Mouse (Mus musculus) MEL (cell line): ENCODE measurements around the gene 1700022I11Rik. TPM values are rescaled to one million over a fixed set of nuclear protein-coding genes. Genes with fewer than 3 reads are reported as not detected.

ENCODE experiments used
- DNase-seq: peaks from one replicate; pipeline ENCODE4 v3.0.0; 2011; ENCODE audit warnings: low read depth, low spot score
- H3K27ac ChIP-seq: 2 replicates; pipeline ENCODE4 v1.5.1; 2012; ENCODE audit warnings: low read depth, mild to moderate bottlenecking, control low read depth, low read length, moderate library complexity; ENCODE audit not compliant: control insufficient read depth
- H3K27me3 ChIP-seq, 2 experiments: fragments of 150-350 bp in 1 of 2; sonication (generic) in 1 of 2; 2 replicates each; pipeline ENCODE4 v1.6.1; 2012; ENCODE audit warnings: low read length in 2 of 2, mild to moderate bottlenecking in 2 of 2, improper control_type of control experiment in 1 of 2, moderate library complexity in 1 of 2; ENCODE audit not compliant: insufficient read depth in 2 of 2, control insufficient read depth in 1 of 2
- H3K36me3 ChIP-seq, 2 experiments: 2 replicates each; pipeline ENCODE4 v1.6.1; 2012 to 2014; ENCODE audit warnings: low read length in 2 of 2, improper control_type of control experiment in 1 of 2, inconsistent platforms in 1 of 2, mild to moderate bottlenecking in 1 of 2; ENCODE audit not compliant: insufficient read depth in 2 of 2, control insufficient read depth in 1 of 2
- H3K4me1 ChIP-seq, 2 experiments: fragments of 150-350 bp in 1 of 2; sonication (generic) in 1 of 2; 2 replicates each; pipeline ENCODE4 v1.6.1; 2012; ENCODE audit warnings: low read length in 2 of 2, improper control_type of control experiment in 1 of 2, mild to moderate bottlenecking in 1 of 2; ENCODE audit not compliant: insufficient read depth in 2 of 2, control insufficient read depth in 1 of 2
- H3K4me3 ChIP-seq, 2 experiments: fragments of 150-350 bp in 1 of 2; sonication (generic) in 1 of 2; 2 replicates each; pipeline ENCODE4 v1.5.1; 2012; ENCODE audit warnings: low read depth in 2 of 2, low read length in 2 of 2, mild to moderate bottlenecking in 2 of 2, moderate library complexity in 2 of 2, control low read depth in 1 of 2, improper control_type of control experiment in 1 of 2; ENCODE audit not compliant: control insufficient read depth in 1 of 2, insufficient read depth in 1 of 2
- H3K79me2 ChIP-seq: 2 replicates; pipeline ENCODE4 v1.6.1; 2012; ENCODE audit warnings: mild to moderate bottlenecking, low read length, moderate library complexity; ENCODE audit not compliant: control insufficient read depth, poor library complexity, insufficient read depth
- H3K9ac ChIP-seq: 2 replicates; pipeline ENCODE4 v1.6.1; 2012; ENCODE audit warnings: low read depth, mild to moderate bottlenecking, control low read depth, low read length, moderate library complexity; ENCODE audit not compliant: control insufficient read depth, poor library complexity, severe bottlenecking
- H3K9me3 ChIP-seq: fragments of 150-350 bp; sonication (generic); replicated peaks from 2 replicates; pipeline ENCODE4 v1.6.1; 2012; ENCODE audit warnings: mild to moderate bottlenecking, low read length, improper control_type of control experiment, moderate library complexity; ENCODE audit not compliant: insufficient read depth
- BHLHE40 ChIP-seq: IDR thresholded peaks from 2 replicates; pipeline ENCODE4 v1.6.1; 2012; ENCODE audit warnings: low read depth, mild to moderate bottlenecking, inconsistent platforms, low read length, improper control_type of control experiment, borderline replicate concordance
- CHD1 ChIP-seq: IDR thresholded peaks from 2 replicates; pipeline ENCODE4 v1.6.1; 2012; ENCODE audit warnings: low read depth, mild to moderate bottlenecking, inconsistent platforms, low read length, improper control_type of control experiment
- CHD2 ChIP-seq: IDR thresholded peaks from 2 replicates; pipeline ENCODE4 v1.6.1; 2011; ENCODE audit warnings: low read length, improper control_type of control experiment
- CTCF ChIP-seq, 3 experiments: IDR thresholded peaks in 2 of 3; conservative IDR thresholded peaks in 1 of 3; 2 replicates each; pipeline ENCODE4 v1.5.1; 2011 to 2012; ENCODE audit warnings: low read length in 3 of 3, low read depth in 2 of 3, mild to moderate bottlenecking in 2 of 3, improper control_type of control experiment in 1 of 3, inconsistent platforms in 1 of 3, mixed read lengths in 1 of 3, moderate library complexity in 1 of 3; ENCODE audit not compliant: control insufficient read depth in 1 of 3, insufficient read depth in 1 of 3, poor library complexity in 1 of 3, severe bottlenecking in 1 of 3
- ELF1 ChIP-seq: IDR thresholded peaks from 2 replicates; pipeline ENCODE4 v1.6.1; 2014; ENCODE audit warnings: low read depth, mild to moderate bottlenecking, inconsistent platforms, low read length, improper control_type of control experiment, moderate library complexity
- EP300 ChIP-seq, 2 experiments: IDR thresholded peaks; 2 replicates each; pipeline ENCODE4 v1.6.1; 2011; ENCODE audit warnings: improper control_type of control experiment in 2 of 2, low read length in 2 of 2, low read depth in 1 of 2, mild to moderate bottlenecking in 1 of 2
- ETS1 ChIP-seq: IDR thresholded peaks from 2 replicates; pipeline ENCODE4 v1.6.1; 2012; ENCODE audit warnings: low read depth, mild to moderate bottlenecking, inconsistent platforms, low read length, improper control_type of control experiment, moderate library complexity
- GABPA ChIP-seq: IDR thresholded peaks from 2 replicates; pipeline ENCODE4 v1.6.1; 2012; ENCODE audit warnings: low read depth, mild to moderate bottlenecking, inconsistent platforms, low read length, improper control_type of control experiment, moderate library complexity
- HCFC1 ChIP-seq: IDR thresholded peaks from 2 replicates; pipeline ENCODE4 v1.6.1; 2012; ENCODE audit warnings: low read depth, mild to moderate bottlenecking, inconsistent platforms, low read length, improper control_type of control experiment, moderate library complexity
- JUND ChIP-seq: IDR thresholded peaks from 2 replicates; pipeline ENCODE4 v1.6.1; 2011; ENCODE audit warnings: low read depth, mild to moderate bottlenecking, improper control_type of control experiment, low read length
- KAT2A ChIP-seq: conservative IDR thresholded peaks from 2 replicates; pipeline ENCODE4 v1.6.1; 2012; ENCODE audit warnings: low read depth, low read length, improper control_type of control experiment, inconsistent platforms
- MAFK ChIP-seq: IDR thresholded peaks from 2 replicates; pipeline ENCODE4 v1.6.1; 2011; ENCODE audit warnings: low read depth, mild to moderate bottlenecking, low read length, improper control_type of control experiment, borderline replicate concordance
- MAX ChIP-seq: IDR thresholded peaks from 2 replicates; pipeline ENCODE4 v1.6.1; 2011; ENCODE audit warnings: low read length, improper control_type of control experiment
- MEF2A ChIP-seq: IDR thresholded peaks from 2 replicates; pipeline ENCODE4 v1.6.1; 2014; ENCODE audit warnings: low read depth, mild to moderate bottlenecking, inconsistent platforms, low read length, improper control_type of control experiment; ENCODE audit not compliant: poor library complexity, insufficient replicate concordance, severe bottlenecking; ENCODE audit errors: extremely low read depth
- MXI1 ChIP-seq: IDR thresholded peaks from 2 replicates; pipeline ENCODE4 v1.6.1; 2011; ENCODE audit warnings: mild to moderate bottlenecking, low read depth, low read length, improper control_type of control experiment
- MYB ChIP-seq: IDR thresholded peaks from 2 replicates; pipeline ENCODE4 v1.6.1; 2011; ENCODE audit warnings: mild to moderate bottlenecking, low read depth, low read length, improper control_type of control experiment
- MYC ChIP-seq: IDR thresholded peaks from 2 replicates; pipeline ENCODE4 v1.6.1; 2011; ENCODE audit warnings: low read depth, mild to moderate bottlenecking, low read length, improper control_type of control experiment, moderate library complexity
- NELFE ChIP-seq: IDR thresholded peaks from 2 replicates; pipeline ENCODE4 v1.6.1; 2011; ENCODE audit warnings: low read depth, low read length, improper control_type of control experiment
- POLR2A ChIP-seq, 2 experiments: IDR thresholded peaks; 2 replicates each; pipeline ENCODE4 v1.6.1; 2011 to 2012; ENCODE audit warnings: low read length in 2 of 2, mild to moderate bottlenecking in 2 of 2, control low read depth in 1 of 2, improper control_type of control experiment in 1 of 2, low read depth in 1 of 2, moderate library complexity in 1 of 2; ENCODE audit not compliant: control insufficient read depth in 1 of 2, insufficient read depth in 1 of 2, poor library complexity in 1 of 2
- POLR2AphosphoS2 ChIP-seq: IDR thresholded peaks from 2 replicates; pipeline ENCODE4 v1.6.1; 2011; ENCODE audit warnings: low read length, improper control_type of control experiment
- RAD21 ChIP-seq: IDR thresholded peaks from 2 replicates; pipeline ENCODE4 v1.6.1; 2011; ENCODE audit warnings: mild to moderate bottlenecking, low read depth, low read length, improper control_type of control experiment
- RCOR1 ChIP-seq: IDR thresholded peaks from 2 replicates; pipeline ENCODE4 v1.6.1; 2012; ENCODE audit warnings: low read depth, mild to moderate bottlenecking, inconsistent platforms, low read length, improper control_type of control experiment
- SIN3A ChIP-seq: IDR thresholded peaks from 2 replicates; pipeline ENCODE4 v1.6.1; 2012; ENCODE audit warnings: low read length, improper control_type of control experiment, inconsistent platforms
- SMC3 ChIP-seq: IDR thresholded peaks from 2 replicates; pipeline ENCODE4 v1.6.1; 2011; ENCODE audit warnings: low read depth, low read length, improper control_type of control experiment
- TAL1 ChIP-seq: IDR thresholded peaks from 2 replicates; pipeline ENCODE4 v1.6.1; 2012; ENCODE audit warnings: mild to moderate bottlenecking, inconsistent platforms, low read length, moderate library complexity, mixed read lengths
- TBP ChIP-seq: IDR thresholded peaks from 2 replicates; pipeline ENCODE4 v1.8.0; 2011; ENCODE audit warnings: low read depth, low read length, improper control_type of control experiment
- UBTF ChIP-seq: IDR thresholded peaks from 2 replicates; pipeline ENCODE4 v1.6.1; 2012; ENCODE audit warnings: low read depth, mild to moderate bottlenecking, inconsistent platforms, low read length, improper control_type of control experiment, moderate library complexity, borderline replicate concordance; ENCODE audit not compliant: insufficient read depth
- USF1 ChIP-seq: IDR thresholded peaks from 2 replicates; pipeline ENCODE4 v1.6.1; 2014; ENCODE audit warnings: low read depth, mild to moderate bottlenecking, inconsistent platforms, low read length, improper control_type of control experiment, moderate library complexity
- USF2 ChIP-seq, 2 experiments: IDR thresholded peaks; 2 replicates each; pipeline ENCODE4 v1.6.1; 2011 to 2012; ENCODE audit warnings: improper control_type of control experiment in 2 of 2, low read length in 2 of 2, borderline replicate concordance in 1 of 2, inconsistent platforms in 1 of 2, low read depth in 1 of 2, mild to moderate bottlenecking in 1 of 2; ENCODE audit not compliant: insufficient read depth in 1 of 2
- ZC3H11A ChIP-seq: IDR thresholded peaks from 2 replicates; pipeline ENCODE4 v1.6.1; 2012; ENCODE audit warnings: low read depth, mild to moderate bottlenecking, inconsistent platforms, low read length, improper control_type of control experiment
- ZKSCAN1 ChIP-seq: IDR thresholded peaks from 2 replicates; pipeline ENCODE4 v1.6.1; 2012; ENCODE audit warnings: low read depth, mild to moderate bottlenecking, inconsistent platforms, low read length, improper control_type of control experiment, moderate library complexity
- ZMIZ1 ChIP-seq: IDR thresholded peaks from 2 replicates; pipeline ENCODE4 v1.6.1; 2012; ENCODE audit warnings: low read depth, mild to moderate bottlenecking, inconsistent platforms, low read length, improper control_type of control experiment, moderate library complexity
- polyA plus RNA-seq, 2 experiments: library from polyadenylated mRNA; stranded (reverse) in 1 of 2; unstranded in 1 of 2; fragments of >175 nt in 1 of 2; fragments of >200 nt in 1 of 2; gene quantifications; 2 replicates each; pipeline versions ENCODE4 v1.2.1 to v1.2.4; 2012; ENCODE audit warnings: low replicate concordance in 2 of 2, low read depth in 1 of 2; ENCODE audit not compliant: insufficient read length in 2 of 2, insufficient read depth in 1 of 2, missing spikeins in 1 of 2
- total RNA-seq: library from RNA; depleted of rRNA; stranded (reverse); fragments of 300-350 nt; gene quantifications from 2 replicates; pipeline ENCODE4 v1.2.3, GENCODE M21; 2012

1700022I11Rik gene
- total and polyA plus RNA-seq, 3 experiments: 0.39 to 0.54 TPM; not detected in 1

- H3K9ac ChIP-seq: no peak overlapping the region
- no peaks in the 10 kb centered on the region for H3K27me3 ChIP-seq
- no peak for DNase-seq
- peaks cover under 1% of the 10 kb centered on the region for H3K79me2 ChIP-seq
- no peaks in the 10 kb centered on the region for H3K9me3 ChIP-seq
- no peak overlapping the region for H3K27ac ChIP-seq
- TF ChIP-seq EP300 (IDR thresholded peaks at IDR 0.05; ENCODE audit: low read depth in 1 of 2, low read length in 2 of 2): no peak
- no peak overlapping the region for H3K4me3 ChIP-seq
- peaks cover 0 to 8% of the 10 kb centered on the region in 2 experiments; a peak in 2 of 4 replicates for H3K36me3 ChIP-seq
- H3K4me1 ChIP-seq: peaks cover 5 to 7% of the 10 kb centered on the region in 2 experiments; a peak in 3 of 4 replicates
These were observed 35.5 kb downstream of the 1700022I11Rik start for GRCm38 (mm10) chr4:43004951-43005350.

GRCm38 (mm10) chr4:43005765-43006164 lies 36.4 kb downstream of the 1700022I11Rik start:
- H3K4me1 ChIP-seq: peaks cover 5 to 7% of the 10 kb centered on the region in 2 experiments; a peak in 3 of 4 replicates
- H3K79me2 ChIP-seq: peaks cover 1% of the 10 kb centered on the region; the same call in 1 of the 2 replicates
- no peak overlapping the region for H3K9ac ChIP-seq
- peak; percentile 82 for DNase-seq
- H3K27ac ChIP-seq: no peak overlapping the region
- H3K4me3 ChIP-seq: no peak overlapping the region
- H3K9me3 ChIP-seq: no peaks in the 10 kb centered on the region
- peaks cover 0 to 7% of the 10 kb centered on the region in 2 experiments; a peak in 2 of 4 replicates for H3K36me3 ChIP-seq
- H3K27me3 ChIP-seq: no peaks in the 10 kb centered on the region
- TF ChIP-seq USF1 (no peak), ETS1 (no peak), UBTF (no peak), HCFC1 (peak; percentile 71), JUND (no peak), TBP (0 out of 2 replicates have a peak, but pooled peaks have one; percentile 35), MYC (0 out of 2 replicates have a peak, but pooled peaks have one; percentile 49), POLR2A (IDR thresholded peaks at IDR 0.05; ENCODE audit: control insufficient read depth in 1 of 2, insufficient read depth in 1 of 2, low read depth in 1 of 2, low read length in 2 of 2, poor library complexity in 1 of 2) (no peak), SMC3 (peak; percentile 59), ELF1 (no peak), MYB (no peak), POLR2AphosphoS2 (no peak), RAD21 (peak; percentile 65), USF2 (IDR thresholded peaks at IDR 0.05; ENCODE audit: borderline replicate concordance in 1 of 2, insufficient read depth in 1 of 2, low read depth in 1 of 2, low read length in 2 of 2) (no peak), ZMIZ1 (no peak), KAT2A (no peak), CTCF (IDR thresholded peaks at IDR 0.05 in 2 of 3, conservative IDR thresholded peaks at IDR 0.05 in 1 of 3; ENCODE audit: control insufficient read depth in 1 of 3, insufficient read depth in 1 of 3, low read depth in 2 of 3, low read length in 3 of 3, poor library complexity in 1 of 3, severe bottlenecking in 1 of 3) (peak; percentile 33 to 96 (median 73); a peak in 4 of 6 replicates), EP300 (IDR thresholded peaks at IDR 0.05; ENCODE audit: low read depth in 1 of 2, low read length in 2 of 2) (no peak), CHD2 (no peak), MEF2A (no peak), ZKSCAN1 (peak; percentile 69; the same call in 1 of the 2 replicates), BHLHE40 (no peak), MXI1 (no peak), RCOR1 (no peak), TAL1 (no peak), NELFE (no peak), ZC3H11A (peak; percentile 48), CHD1 (no peak), MAFK (no peak), GABPA (no peak), SIN3A (peak; percentile 79), MAX (no peak)
